Mouse (Mus musculus): ENCODE data around the gene Tango6.
"Not testable (repeated sequence)": the region's sequence is repeated elsewhere in the genome, so short reads cannot be mapped to it uniquely, and the experiment has no call there.

Gene Tango6

GRCm38 (mm10) chr8:106761867-106762523 is 79.1 kb downstream of the Tango6 start:
- DNase-seq, result no peak

- no peak for DNase-seq
Measured at GRCm38 (mm10) chr8:106764529-106764928, 81.7 kb downstream of the Tango6 start.

- no peak for DNase-seq
Measured at GRCm38 (mm10) chr8:106765570-106765969, 82.7 kb downstream of the Tango6 start.

GRCm38 (mm10) chr8:106766736-106767135 is 83.9 kb downstream of the Tango6 start:
- DNase-seq, result no peak

- no peak for DNase-seq
Measured at GRCm38 (mm10) chr8:106769147-106769805, 86.4 kb downstream of the Tango6 start.

GRCm38 (mm10) chr8:106770596-106771179 is 87.8 kb downstream of the Tango6 start:
- DNase-seq, result peak; percentile 70

GRCm38 (mm10) chr8:106772094-106772493 is 89.2 kb downstream of the Tango6 start:
- DNase-seq, result no peak

GRCm38 (mm10) chr8:106772501-106772900 is 89.6 kb downstream of the Tango6 start:
- no peak for DNase-seq

- DNase-seq, result no peak
Measured at GRCm38 (mm10) chr8:106774567-106775320, 91.9 kb downstream of the Tango6 start.

- no peak for DNase-seq
Measured at GRCm38 (mm10) chr8:106789623-106790022, 106.8 kb downstream of the Tango6 start.

- no peak for DNase-seq
Measured at GRCm38 (mm10) chr8:106794820-106795219, 112.0 kb downstream of the Tango6 start.

GRCm38 (mm10) chr8:106799821-106800220 is 117.0 kb downstream of the Tango6 start:
- no peak for DNase-seq

GRCm38 (mm10) chr8:106801261-106801660 is 118.4 kb downstream of the Tango6 start:
- no peak for DNase-seq

GRCm38 (mm10) chr8:106802384-106803137 is 119.7 kb downstream of the Tango6 start:
- DNase-seq, result not testable (repeated sequence)

- no peak for DNase-seq
Measured at GRCm38 (mm10) chr8:106805859-106806258, 123.0 kb downstream of the Tango6 start.

- DNase-seq, result no peak
Measured at GRCm38 (mm10) chr8:106807461-106807860, 124.6 kb downstream of the Tango6 start.

GRCm38 (mm10) chr8:106809726-106810125 is 126.9 kb downstream of the Tango6 start:
- DNase-seq, result no peak

- DNase-seq, result peak; percentile 43
Measured at GRCm38 (mm10) chr8:106810406-106810805, 127.5 kb downstream of the Tango6 start.

- no peak for DNase-seq
Measured at GRCm38 (mm10) chr8:106812560-106812959, 129.7 kb downstream of the Tango6 start.

GRCm38 (mm10) chr8:106816431-106817170 is 133.7 kb downstream of the Tango6 start:
- no peak for DNase-seq

- DNase-seq, result no peak
Measured at GRCm38 (mm10) chr8:106817171-106817545, 134.3 kb downstream of the Tango6 start.
